Mouse (Mus musculus): ENCODE data around the gene Olfm1.

GRCm38 (mm10) chr2:28188398-28188944, 4.3 kb upstream of the Olfm1 start:
- no peak for TF ChIP-seq POU5F1 (IDR thresholded peaks at IDR 0.05; ENCODE audit: borderline replicate concordance, low read length)
- no peak for TF ChIP-seq CTCF (conservative IDR thresholded peaks at IDR 0.05; ENCODE audit: low read length)
- TF ChIP-seq NANOG (IDR thresholded peaks at IDR 0.05; ENCODE audit: borderline replicate concordance, low read length), result no peak

All from E14TG2a.4 (cell line).